Mouse (Mus musculus) adrenal gland, postnatal 36 days (tissue): ENCODE data around the gene Rev3l. TPM values are rescaled to one million over a fixed set of nuclear protein-coding genes. Genes with fewer than 3 reads are reported as not detected.

Experiments used
- DNase-seq, 2 experiments: peaks; one replicate each; pipeline ENCODE4 v3.0.0; 2021; ENCODE audit warnings: mixed read lengths in 1 of 2
- long read RNA-seq, 2 experiments: library from polyadenylated mRNA; stranded (forward); transcript quantifications; one replicate each; pipeline ENCODE4 v2.0.0; 2021; ENCODE audit warnings: borderline sequencing depth in 2 of 2
- total RNA-seq, 2 experiments: library from RNA; stranded (reverse); gene quantifications; 2 replicates each; pipeline ENCODE4 v1.2.3; 2021

The Rev3l gene
- 10 to 100 TPM; 23.5 to 25.2 TPM for total RNA-seq
- long read RNA-seq, experiment 1, partial matches to known transcripts, result 1 of 2 reads
- long read RNA-seq, experiment 1, other reads (novel, unspliced or antisense), result 1 of 2 reads
- long read RNA-seq, experiment 2, result 0 reads

GRCm38 (mm10) chr10:39731736-39732265 is at the start of gene Rev3l:
TSS of gene Rev3l (plus strand) at chr10:39732118.
- DNase-seq, result peak; percentile 88 to 91

- DNase-seq, result no peak
Measured at GRCm38 (mm10) chr10:39682556-39682955, 49.4 kb upstream of the Rev3l start.

- DNase-seq, result peak; percentile 42 to 59
Measured at GRCm38 (mm10) chr10:39683481-39683880, 48.4 kb upstream of the Rev3l start.

GRCm38 (mm10) chr10:39686811-39687210 is 45.1 kb upstream of the Rev3l start:
- DNase-seq, result no peak

GRCm38 (mm10) chr10:39687851-39688250 is 44.1 kb upstream of the Rev3l start:
- peak in 1 of 2 experiments; percentile 18 for DNase-seq

GRCm38 (mm10) chr10:39691351-39692064 is 40.4 kb upstream of the Rev3l start:
- DNase-seq, result no peak

- DNase-seq, result no peak
Measured at GRCm38 (mm10) chr10:39692152-39692551, 39.8 kb upstream of the Rev3l start.

- DNase-seq, result no peak
Measured at GRCm38 (mm10) chr10:39707717-39708510, 24.0 kb upstream of the Rev3l start.

- DNase-seq, result no peak
Measured at GRCm38 (mm10) chr10:39716936-39717335, 15.0 kb upstream of the Rev3l start.

- peak; percentile 96 to 99 for DNase-seq
Measured at GRCm38 (mm10) chr10:39730976-39731735, 762 bp upstream of the Rev3l start.

- DNase-seq, result peak; percentile 85 to 89
Measured at GRCm38 (mm10) chr10:39732266-39733100, 565 bp downstream of the Rev3l start.

- DNase-seq, result peak; percentile 77 to 80
Measured at GRCm38 (mm10) chr10:39733101-39733399, 1.1 kb downstream of the Rev3l start.

GRCm38 (mm10) chr10:39733421-39733930 is 1.6 kb downstream of the Rev3l start:
- no peak for DNase-seq

- DNase-seq, result no peak
Measured at GRCm38 (mm10) chr10:39736187-39736586, 4.3 kb downstream of the Rev3l start.

GRCm38 (mm10) chr10:39742057-39742456 is 10.1 kb downstream of the Rev3l start:
- no peak for DNase-seq

- DNase-seq, result no peak
Measured at GRCm38 (mm10) chr10:39764752-39765151, 32.8 kb downstream of the Rev3l start.

GRCm38 (mm10) chr10:39766702-39767101 is 34.8 kb downstream of the Rev3l start:
- no peak for DNase-seq

GRCm38 (mm10) chr10:39772259-39772658 is 40.3 kb downstream of the Rev3l start:
- DNase-seq, result no peak

GRCm38 (mm10) chr10:39773940-39774726 is 42.2 kb downstream of the Rev3l start:
- no peak for DNase-seq

GRCm38 (mm10) chr10:39776927-39777326 is 45.0 kb downstream of the Rev3l start:
- no peak for DNase-seq
